8 mouse cellular contexts compared by ENCODE assay signal in genomic region chr5:20702480-20703303, GRCm38 (mm10).
DNase-seq lines count a peak whose midpoint lies in the region; ATAC-seq and TF ChIP-seq lines count a peak whose summit lies in the region.

No protein-coding gene starts in this region.

- no peaks in the 10 kb centered on the region for H3K36me3 ChIP-seq in neural tube, embryonic 11.5 days (ENCODE audit: control insufficient read depth, insufficient read depth, low read length)
- H3K36me3 ChIP-seq in forebrain, embryonic 10.5 days (replicated peaks), result no peaks in the 10 kb centered on the region
- peaks cover 3% of the 10 kb centered on the region; the same call in 1 of the 2 replicates for H3K36me3 ChIP-seq in hindbrain, embryonic 13.5 days
- H3K36me3 ChIP-seq in midbrain, embryonic 11.5 days (ENCODE audit: control insufficient read depth, insufficient read depth, low read length), result no peaks in the 10 kb centered on the region

- peak; percentile 53; the same call in 1 of the 2 replicates for ATAC-seq in neural tube, embryonic 11.5 days (ENCODE audit: insufficient read depth, low FRiP score, low TSS enrichment)
- peak; percentile 62 for ATAC-seq in hindbrain, embryonic 13.5 days (ENCODE audit: low FRiP score)
- peak; percentile 61 for ATAC-seq in midbrain, embryonic 11.5 days (ENCODE audit: low FRiP score)

- H3K4me2 ChIP-seq in neural tube, embryonic 11.5 days (ENCODE audit: low read depth), result peak overlapping the region; percentile 77
- peak overlapping the region; percentile 72 for H3K4me2 ChIP-seq in hindbrain, embryonic 13.5 days
- peak overlapping the region; percentile 74 for H3K4me2 ChIP-seq in midbrain, embryonic 11.5 days

- peak overlapping the region; percentile 98 for H3K27ac ChIP-seq in neural tube, embryonic 11.5 days (ENCODE audit: low read depth, low read length)
- H3K27ac ChIP-seq in bone marrow macrophage, adult 2 months (ENCODE audit: insufficient read depth, low read depth, low read length), result peak overlapping the region; percentile 59
- H3K27ac ChIP-seq in forebrain, embryonic 10.5 days, result peak overlapping the region; percentile 95
- peak overlapping the region; percentile 98 for H3K27ac ChIP-seq in hindbrain, embryonic 13.5 days
- peak overlapping the region; percentile 95 for H3K27ac ChIP-seq in midbrain, embryonic 11.5 days (ENCODE audit: low read depth, low read length)

- H3K27me3 ChIP-seq in neural tube, embryonic 11.5 days (ENCODE audit: control insufficient read depth, insufficient read depth, low read length), result no peaks in the 10 kb centered on the region
- H3K27me3 ChIP-seq in forebrain, embryonic 10.5 days (ENCODE audit: poor library complexity, severe bottlenecking), result no peaks in the 10 kb centered on the region
- H3K27me3 ChIP-seq in hindbrain, embryonic 13.5 days, result no peaks in the 10 kb centered on the region
- no peaks in the 10 kb centered on the region for H3K27me3 ChIP-seq in midbrain, embryonic 11.5 days (ENCODE audit: control insufficient read depth, insufficient read depth, low read length)

- H3K4me1 ChIP-seq in neural tube, embryonic 11.5 days (ENCODE audit: control insufficient read depth, insufficient read depth, low read length), result 0 out of 2 replicates have a peak, but pooled peaks cover 2% of the 10 kb centered on the region
- H3K4me1 ChIP-seq in bone marrow macrophage, adult 2 months (ENCODE audit: control insufficient read depth, insufficient read depth, low read length), result peaks cover 3% of the 10 kb centered on the region; the same call in 1 of the 2 replicates
- peaks cover 15% of the 10 kb centered on the region for H3K4me1 ChIP-seq in forebrain, embryonic 10.5 days
- peaks cover 15% of the 10 kb centered on the region for H3K4me1 ChIP-seq in hindbrain, embryonic 13.5 days (replicated peaks)
- peaks cover 3% of the 10 kb centered on the region for H3K4me1 ChIP-seq in midbrain, embryonic 11.5 days (ENCODE audit: control insufficient read depth, insufficient read depth, low read length)

- peak; percentile 61 for DNase-seq in neural tube, embryonic 11.5 days (ENCODE audit: low spot score)
- no peak for DNase-seq in neural tube, embryonic 10.5 days (ENCODE audit: extremely low spot score, low spot score)
- peak; percentile 44 for DNase-seq in forebrain, embryonic 10.5 days (ENCODE audit: extremely low spot score, low spot score)
- peak; percentile 65 to 69 for DNase-seq in left cerebral cortex, postnatal 25 days (ENCODE audit: low spot score in 2 of 2)
- peak; percentile 95 for DNase-seq in midbrain, embryonic 11.5 days (ENCODE audit: low spot score, missing footprints)
- DNase-seq in telencephalon, adult 2 months (ENCODE audit: low read depth, low spot score), result peak; percentile 46

- no peaks in the 10 kb centered on the region for H3K9me3 ChIP-seq in neural tube, embryonic 11.5 days (ENCODE audit: control insufficient read depth, low read length)
- no peaks in the 10 kb centered on the region for H3K9me3 ChIP-seq in forebrain, embryonic 10.5 days
- H3K9me3 ChIP-seq in hindbrain, embryonic 13.5 days, result no peaks in the 10 kb centered on the region
- no peaks in the 10 kb centered on the region for H3K9me3 ChIP-seq in midbrain, embryonic 11.5 days (ENCODE audit: control insufficient read depth, low read length)

- intact Hi-C loops in left cerebral cortex, postnatal 25 days (cut with DNase I), result loop anchor here (5.0 kb wide), 2 partner anchors 795 to 1180 kb away; no protein-coding TSS in a partner anchor

- no peak for TF ChIP-seq CTCF in bone marrow macrophage, adult 2 months (IDR thresholded peaks at IDR 0.05; ENCODE audit: low read depth, low read length)

- 2% methylated on average over 35 of the region's 57 CpGs for WGBS in neural tube, embryonic 11.5 days
- WGBS in forebrain, embryonic 10.5 days, result 2% methylated on average over 56 of the region's 57 CpGs
- WGBS in hindbrain, embryonic 13.5 days, result under 1% methylated on average over 55 of the region's 57 CpGs
- 2% methylated on average over 56 of the region's 57 CpGs for WGBS in midbrain, embryonic 11.5 days

- no peak for TF ChIP-seq POLR2A in bone marrow macrophage, adult 2 months (IDR thresholded peaks at IDR 0.05; ENCODE audit: borderline replicate concordance, low read depth, low read length)

- H3K4me3 ChIP-seq in neural tube, embryonic 11.5 days (ENCODE audit: low read depth, low read length), result peak overlapping the region; percentile 72
- H3K4me3 ChIP-seq in bone marrow macrophage, adult 2 months (ENCODE audit: insufficient read depth, low read length), result peak overlapping the region; percentile 78
- peak overlapping the region; percentile 78 for H3K4me3 ChIP-seq in forebrain, embryonic 10.5 days
- peak overlapping the region; percentile 68 for H3K4me3 ChIP-seq in hindbrain, embryonic 13.5 days
- peak overlapping the region; percentile 67 for H3K4me3 ChIP-seq in midbrain, embryonic 11.5 days (ENCODE audit: low read depth, low read length)

- peak overlapping the region; percentile 94 for H3K9ac ChIP-seq in neural tube, embryonic 11.5 days (ENCODE audit: low read length)
- peak overlapping the region; percentile 91 for H3K9ac ChIP-seq in hindbrain, embryonic 13.5 days
- H3K9ac ChIP-seq in midbrain, embryonic 11.5 days (ENCODE audit: low read length), result peak overlapping the region; percentile 94
